Mouse (Mus musculus): ENCODE data around the gene Eno2. TPM values are rescaled to one million over a fixed set of nuclear protein-coding genes. Genes with fewer than 3 reads are reported as not detected.
"Not testable (repeated sequence)": the region's sequence is repeated elsewhere in the genome, so short reads cannot be mapped to it uniquely, and the experiment has no call there.

Eno2 gene
- polyA plus RNA-seq, 1 experiment, result 20.8 TPM

DNA sequence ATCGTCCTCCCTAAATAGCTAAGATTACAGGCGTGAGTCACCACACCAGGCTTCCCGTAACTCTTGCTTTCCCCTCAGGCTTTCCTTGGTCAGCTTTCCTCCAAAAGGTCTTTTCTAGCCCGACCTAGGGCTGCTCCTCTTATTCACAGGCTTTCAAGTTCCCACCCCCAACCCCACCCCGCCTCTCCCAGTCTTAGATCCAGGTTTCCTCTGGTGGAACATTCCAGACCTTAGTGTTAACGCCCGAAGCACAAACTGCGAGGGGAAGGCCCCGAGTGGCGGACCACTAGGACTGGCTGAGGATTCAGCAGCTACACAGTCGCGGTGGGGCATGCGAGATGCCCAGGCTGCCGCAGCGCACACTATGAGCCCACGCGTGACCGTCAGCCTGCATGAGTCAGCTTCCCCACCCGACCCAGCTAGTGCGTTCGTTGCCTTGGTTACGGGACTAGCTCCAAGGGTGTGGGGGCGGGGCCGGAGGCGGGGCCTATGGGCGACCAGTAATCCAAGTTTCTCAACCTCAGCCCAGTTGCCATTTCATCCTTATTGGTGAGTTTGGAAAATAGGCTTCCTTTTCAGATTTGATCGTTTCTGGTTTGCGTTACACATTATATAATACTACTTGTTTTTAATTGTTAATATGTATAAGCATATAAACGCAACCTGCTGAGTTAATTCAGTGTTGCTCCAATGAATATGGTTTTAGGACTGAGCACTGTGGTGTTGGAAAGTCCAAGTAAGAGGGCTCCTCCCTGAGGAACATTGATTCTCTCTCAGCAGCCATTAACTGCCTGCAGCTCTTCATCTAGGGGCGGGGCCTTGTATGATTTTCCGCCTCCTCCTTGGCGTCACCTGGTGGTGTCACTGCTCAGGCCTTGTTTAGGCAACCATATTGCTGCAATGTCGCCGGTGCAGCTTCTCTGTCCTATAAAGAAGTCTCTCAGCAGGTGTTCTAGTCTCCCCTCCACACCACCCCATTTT is 36.2 kb upstream of the Eno2 start:
- peak; percentile 84 for DNase-seq (ENCODE audit: low spot score)

DNA sequence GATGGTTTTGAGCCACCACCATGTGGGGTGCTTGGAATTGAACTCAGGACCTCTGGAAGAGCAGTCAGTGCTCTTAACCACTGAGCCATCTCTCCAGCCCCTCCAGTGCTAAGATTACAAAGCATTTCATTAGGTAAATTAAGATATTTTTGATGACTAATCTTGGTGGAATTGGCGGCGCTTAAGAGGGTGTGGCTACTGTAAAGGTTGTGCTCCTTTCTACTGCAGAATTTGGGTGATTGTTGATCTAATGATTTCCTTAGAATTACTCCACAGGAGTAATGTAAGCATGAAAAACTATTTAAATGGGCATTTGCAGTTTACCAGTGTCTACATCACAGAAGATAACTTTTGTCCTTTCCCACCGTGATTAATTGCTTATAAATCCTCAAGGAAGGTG is 34.9 kb upstream of the Eno2 start:
- DNase-seq (ENCODE audit: low spot score), result no peak

DNA sequence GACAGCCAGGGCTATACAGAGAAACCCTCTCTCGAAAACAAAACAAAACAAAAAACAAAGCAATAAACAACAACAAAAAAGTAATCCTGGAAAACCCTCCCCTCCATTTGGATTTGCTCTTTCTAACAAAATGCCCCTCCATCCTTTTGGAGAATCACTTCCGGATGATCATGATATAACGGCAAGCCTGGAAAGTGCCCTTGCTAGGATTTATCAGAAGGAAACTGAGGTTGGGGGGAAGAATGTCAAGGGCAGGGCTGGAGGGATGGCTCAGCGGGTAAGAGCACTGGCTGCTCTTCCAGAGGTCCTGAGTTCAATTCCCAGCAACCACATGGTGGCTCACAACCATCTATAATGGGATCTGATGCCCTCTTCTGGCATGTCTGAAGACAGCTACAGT is 34.2 kb upstream of the Eno2 start:
- not testable (repeated sequence) for DNase-seq (ENCODE audit: low spot score)

DNA sequence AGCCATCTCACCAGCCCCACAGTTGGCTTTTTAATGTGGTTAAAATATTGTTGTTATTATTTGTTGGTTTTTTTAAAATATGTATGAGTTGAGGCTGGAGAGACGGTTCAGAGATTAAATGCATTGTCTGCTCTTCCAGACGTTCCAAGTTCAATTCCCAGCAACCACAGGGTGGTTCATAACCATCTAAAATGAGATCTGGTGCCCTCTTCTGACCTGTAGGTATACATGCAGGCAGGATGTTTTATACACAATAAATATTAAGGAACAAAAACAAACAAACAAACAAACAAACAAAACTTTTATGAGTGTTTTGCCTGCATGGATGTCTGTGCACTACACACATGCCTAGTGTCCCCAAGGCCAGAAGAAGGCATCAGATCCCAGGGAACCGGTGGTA is 33.6 kb upstream of the Eno2 start:
- DNase-seq (ENCODE audit: low spot score), result no peak

DNA sequence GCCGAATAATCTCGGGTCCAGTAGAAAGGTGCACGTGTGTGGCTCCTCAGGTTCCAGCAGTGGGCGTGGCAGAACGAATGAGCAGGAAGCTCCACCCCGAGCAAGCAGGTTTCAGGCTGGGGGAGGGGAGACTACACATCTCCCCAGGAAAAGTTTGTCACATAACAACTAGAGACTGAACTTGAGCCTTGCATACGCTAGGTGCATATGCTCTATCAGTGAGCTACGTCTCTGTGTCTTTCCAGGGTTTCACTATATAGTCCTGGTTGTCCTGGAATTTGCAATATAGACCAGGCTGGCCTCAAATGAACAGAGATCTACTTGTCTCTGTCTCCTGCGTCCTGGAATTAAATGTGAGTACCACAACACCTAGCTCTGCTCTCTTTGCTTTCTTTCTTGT is 32.9 kb upstream of the Eno2 start:
- DNase-seq (ENCODE audit: low spot score), result not testable (repeated sequence)

DNA sequence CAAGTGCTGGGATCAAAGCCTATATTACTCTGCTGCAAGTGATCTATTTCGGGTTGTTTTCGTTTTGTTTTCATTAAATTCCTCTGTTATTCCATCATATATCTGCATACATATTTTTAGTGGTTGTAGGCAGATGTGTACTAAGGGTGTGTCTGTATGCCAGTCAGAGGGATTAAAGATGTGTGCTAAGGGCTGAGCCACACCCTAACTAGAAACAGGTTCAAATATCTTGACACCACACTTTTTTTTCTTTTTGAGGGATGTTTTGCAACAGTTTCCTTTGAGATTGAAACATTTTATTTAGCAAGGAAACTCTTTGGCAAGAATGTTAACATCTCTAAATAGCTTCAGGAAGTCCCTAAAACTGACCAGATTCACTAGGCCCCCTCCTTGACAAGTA is 26.7 kb upstream of the Eno2 start:
- no peak for DNase-seq (ENCODE audit: low spot score)

DNA sequence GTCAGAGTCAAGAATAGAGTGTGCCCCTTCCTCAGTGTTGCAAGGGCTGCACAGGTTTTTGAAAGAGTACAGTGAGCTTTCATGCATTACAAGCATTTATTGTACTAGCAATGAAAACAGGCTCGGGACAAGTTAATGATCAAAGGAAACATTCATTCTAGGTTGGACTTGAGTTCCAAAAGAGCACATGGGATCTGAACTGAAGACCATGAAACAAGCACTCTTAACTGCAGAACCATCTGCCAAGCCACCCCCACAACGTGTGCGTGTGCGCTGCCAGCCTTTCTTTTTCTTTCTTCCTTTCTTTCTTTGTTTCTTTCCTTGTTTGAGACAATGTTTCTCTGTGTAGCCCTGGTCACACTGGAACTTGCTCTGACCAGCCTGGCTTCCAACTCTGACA is 26.3 kb upstream of the Eno2 start:
- no peak for DNase-seq (ENCODE audit: low spot score)

DNA sequence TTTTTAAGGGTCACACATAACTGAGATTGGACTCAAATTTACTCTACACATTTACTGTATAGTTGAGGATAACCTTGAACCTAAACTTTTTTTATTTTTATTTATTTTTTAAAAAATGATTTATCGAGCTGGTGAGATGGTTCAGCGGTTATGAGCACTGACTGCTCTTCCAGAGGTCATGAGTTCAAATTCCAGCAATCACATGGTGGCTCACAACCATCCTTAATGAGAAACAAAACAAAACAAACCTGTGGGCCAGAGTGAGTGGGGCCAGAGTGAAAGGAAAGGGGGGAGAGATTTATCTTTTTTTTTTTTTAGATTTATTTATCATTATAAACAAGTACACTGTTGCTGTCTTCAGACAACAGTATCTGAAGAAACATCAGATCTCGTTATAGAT is 22.4 kb upstream of the Eno2 start:
- no peak for DNase-seq (ENCODE audit: low spot score)

DNA sequence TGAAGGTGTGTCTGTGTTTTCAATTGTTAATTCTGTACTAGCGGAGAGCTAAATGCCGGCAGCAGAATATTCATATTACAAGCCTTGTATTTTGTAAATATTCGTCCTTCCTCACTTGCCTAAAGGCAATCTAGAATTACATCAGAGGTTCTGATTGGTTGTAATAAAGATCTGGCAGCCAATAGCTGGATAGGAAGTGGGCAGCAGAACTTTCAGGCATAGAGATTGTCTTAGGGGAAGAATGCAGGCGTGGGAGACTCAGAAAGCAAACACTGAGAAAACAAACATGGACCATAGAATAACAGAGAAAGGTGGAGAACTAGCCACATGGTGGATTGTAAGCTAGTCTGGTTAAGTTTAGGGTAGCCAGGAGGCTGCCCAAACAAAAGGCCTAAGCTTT is 20.6 kb upstream of the Eno2 start:
- no peak for DNase-seq (ENCODE audit: low spot score)

DNA sequence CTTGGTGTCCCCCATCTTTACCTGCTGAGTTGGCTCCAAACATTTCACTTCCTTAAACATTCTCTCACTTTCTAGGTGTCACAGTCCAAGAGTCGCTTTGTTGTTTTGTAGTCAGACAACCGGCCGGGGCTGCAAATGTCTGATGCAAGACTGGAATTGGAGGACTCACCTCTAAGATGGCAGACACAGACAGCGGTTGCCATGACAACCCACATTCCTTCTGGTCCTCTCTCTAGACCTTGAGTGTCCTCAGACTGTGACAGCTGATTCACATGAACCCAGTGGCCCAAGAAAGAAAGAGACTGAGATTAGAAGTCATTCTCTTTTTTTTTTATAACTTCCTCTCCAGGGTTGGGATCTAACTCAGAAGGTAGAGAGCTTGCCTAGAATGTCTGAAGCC is 20.0 kb upstream of the Eno2 start:
- no peak for DNase-seq (ENCODE audit: low spot score)

DNA sequence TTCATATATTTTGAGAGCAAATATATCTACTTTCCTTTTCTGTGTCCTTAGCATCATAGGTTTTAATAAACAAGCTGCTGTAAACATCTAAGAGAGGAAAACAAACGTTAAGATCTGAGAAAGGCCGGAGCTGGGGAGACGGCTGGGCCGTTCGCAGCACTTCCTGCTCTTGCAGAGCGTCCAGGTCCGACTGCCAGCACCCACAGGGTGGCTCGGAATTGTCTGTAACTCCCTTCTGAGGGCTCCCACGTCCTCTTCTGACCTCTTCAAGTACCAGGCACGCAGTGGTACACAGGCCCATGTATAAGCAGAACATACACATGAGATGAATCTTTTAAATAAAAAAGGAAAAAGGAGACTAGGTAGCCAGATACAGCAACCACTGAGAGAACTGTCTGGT is 18.2 kb upstream of the Eno2 start:
- no peak for DNase-seq (ENCODE audit: low spot score)

DNA sequence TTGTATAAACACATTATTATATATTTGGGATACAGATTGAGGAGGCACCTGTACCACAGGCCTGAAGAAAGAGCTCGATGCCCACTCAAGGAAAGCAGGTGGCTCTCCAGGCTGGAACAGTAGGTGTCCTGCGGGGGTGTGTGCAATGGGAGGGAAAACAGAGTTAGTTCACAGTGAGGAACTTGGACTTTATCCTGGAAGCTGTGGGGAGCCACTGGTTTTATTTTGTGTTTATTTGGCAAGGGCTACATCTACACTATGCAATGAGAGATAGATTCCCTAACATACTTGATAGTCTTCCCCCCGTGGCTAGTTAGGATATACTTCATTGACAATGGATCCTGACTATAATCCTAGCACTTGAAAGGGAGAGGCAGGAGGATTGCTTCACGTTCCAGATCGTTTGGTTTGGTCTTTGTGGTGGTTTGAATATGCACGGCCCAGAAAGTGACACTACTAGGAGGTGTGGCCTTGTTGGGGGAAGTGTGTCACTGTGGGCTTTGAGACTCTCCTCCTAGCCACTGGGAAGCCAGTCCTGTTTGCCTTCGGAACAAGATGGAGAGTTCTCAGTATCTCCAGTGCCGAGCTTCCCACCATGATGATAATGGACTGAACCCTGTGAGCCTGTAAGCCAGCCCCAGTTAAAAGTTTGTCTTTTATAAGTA is 17.4 kb upstream of the Eno2 start:
- no peak for DNase-seq (ENCODE audit: low spot score)

DNA sequence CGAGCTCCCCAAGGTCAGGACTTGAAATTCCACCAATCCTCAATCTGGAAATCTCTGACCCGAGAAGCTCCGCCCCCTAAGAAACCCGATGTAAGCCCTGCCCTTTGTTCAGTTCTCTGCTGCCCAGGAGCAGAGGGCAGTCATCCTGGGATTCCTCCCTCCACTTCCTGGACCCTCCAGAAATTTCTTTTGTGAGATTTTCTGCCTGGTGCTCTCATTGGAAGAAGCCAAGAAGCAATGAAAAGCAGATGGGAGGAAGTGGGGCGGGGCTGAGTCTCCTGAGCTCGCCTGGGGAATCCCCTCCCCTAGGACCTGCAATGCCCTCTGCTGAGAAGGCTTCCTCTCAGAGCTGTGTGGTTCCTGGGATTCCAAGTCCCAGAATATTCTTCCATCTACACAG is 13.0 kb upstream of the Eno2 start:
- DNase-seq (ENCODE audit: low spot score), result no peak

DNA sequence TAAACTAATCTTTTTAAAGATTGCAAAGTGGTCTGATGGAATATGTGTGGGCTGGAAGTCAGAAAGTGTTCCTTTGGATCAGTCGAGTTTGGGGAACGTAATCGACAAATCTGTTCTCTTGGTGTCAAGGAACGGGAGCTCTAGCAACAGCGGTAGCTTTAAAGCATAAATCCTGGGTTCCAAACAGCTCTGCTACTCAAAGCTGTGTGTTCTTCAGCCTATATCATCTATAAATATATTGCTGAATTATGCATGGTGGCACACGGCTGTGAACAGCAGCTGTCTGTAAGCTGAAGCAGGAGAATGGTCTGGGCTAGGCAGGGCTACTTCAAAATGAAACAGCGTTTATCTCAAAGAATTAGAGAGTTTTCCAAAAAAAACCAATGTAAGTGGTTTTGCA is 11.4 kb upstream of the Eno2 start:
- no peak for DNase-seq (ENCODE audit: low spot score)

DNA sequence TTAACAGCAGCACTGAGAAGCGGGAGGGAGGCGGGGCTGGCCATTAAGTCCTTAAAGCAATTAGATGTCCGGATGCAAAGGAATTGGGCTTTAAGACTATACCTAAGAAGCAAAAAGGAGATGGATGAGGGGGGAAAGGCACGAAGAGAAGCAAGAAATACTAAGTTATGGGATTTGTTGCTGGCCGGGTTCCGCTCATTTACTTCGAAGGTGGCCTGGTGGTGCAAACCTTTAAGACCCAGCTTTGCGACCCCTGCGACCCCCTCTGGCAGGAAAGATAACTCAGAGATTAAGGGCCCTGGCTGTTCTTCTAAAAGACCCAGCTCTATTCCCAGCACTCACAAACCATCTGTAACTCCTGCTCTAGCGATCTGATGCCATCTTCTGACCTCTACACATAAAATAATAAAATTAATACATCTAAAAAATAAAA is 10.5 kb upstream of the Eno2 start:
- no peak for DNase-seq (ENCODE audit: low spot score)

DNA sequence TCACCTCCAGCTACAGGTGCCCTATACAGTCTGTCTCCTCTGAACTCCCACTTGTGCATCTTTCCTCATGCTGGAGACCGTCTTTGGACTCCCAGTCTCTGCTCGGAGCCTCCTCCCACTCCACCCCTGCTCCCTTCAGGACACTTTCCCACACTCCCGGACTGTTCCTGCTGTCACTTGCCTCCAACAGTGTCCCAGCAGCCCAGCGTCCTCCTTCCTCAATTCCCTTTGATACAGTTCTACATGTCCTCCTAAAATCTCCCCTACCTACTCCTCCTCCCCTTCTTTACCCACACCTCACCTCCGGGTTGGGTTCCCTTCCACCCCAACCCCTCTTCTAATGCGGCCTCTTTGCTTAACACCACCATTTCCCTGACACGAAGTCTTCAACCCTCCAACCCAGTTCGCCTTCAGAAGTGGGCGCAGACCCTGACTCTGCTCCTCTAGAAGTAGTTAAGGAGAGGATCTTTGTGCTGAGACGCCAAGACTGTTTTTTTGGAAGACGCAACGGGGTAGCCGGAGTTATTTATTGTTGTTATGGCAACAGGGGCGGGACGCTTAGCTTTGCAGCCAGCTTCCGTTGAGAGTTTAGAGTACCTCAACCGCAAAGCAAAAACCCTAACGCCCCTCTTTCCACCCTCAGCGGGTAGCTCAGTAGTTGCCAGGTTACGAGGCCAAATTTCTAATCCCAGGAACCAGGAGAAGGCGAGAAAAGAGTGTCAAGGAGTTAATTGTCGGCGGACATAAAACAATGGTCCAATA is 9.9 kb upstream of the Eno2 start, which contains the start of gene Lrrc23:
Lrrc23 (minus strand) TSS at position 506 of the 762 bp plus-strand sequence.
- no peak for DNase-seq (ENCODE audit: low spot score)

DNA sequence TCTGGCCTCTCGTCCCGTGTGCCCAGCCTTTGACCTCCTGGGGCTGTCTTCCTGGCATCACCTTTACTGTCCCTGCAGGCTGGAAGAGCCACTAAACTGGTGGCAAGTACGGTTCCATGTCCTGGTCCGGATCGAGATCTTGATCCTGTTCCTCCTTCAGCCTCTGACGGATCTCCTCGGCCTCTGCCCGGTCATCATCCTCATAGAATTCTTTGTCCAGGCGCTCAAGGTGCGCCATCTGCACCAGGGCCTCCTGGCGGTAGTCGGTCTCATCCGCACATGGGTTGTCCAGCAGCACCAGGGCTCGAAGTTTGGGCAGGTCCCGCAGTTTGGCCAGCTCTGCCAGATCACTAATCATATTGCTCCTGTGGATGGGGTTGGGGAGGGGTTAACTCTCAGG is 1.0 kb upstream of the Eno2 start:
- DNase-seq (ENCODE audit: low spot score), result no peak

DNA sequence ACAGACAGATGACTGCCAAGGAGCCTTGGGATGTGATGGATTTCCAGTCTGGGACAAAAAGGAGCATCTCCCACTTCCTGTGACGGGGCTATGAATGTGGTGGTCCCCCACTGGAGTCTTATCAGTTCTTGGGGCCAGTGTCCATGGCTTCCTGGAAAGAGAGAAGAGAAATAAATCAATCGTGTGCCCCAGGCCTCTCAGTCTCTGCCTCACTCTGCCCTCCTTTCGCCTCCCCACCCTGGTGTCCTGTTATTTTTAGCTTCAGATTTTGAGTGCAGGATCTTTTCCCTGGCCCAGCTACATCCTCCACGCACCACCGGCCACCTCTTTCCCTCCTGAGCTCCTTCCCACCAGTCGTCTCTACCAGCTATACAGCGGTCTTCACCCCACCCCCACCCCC is 540 bp upstream of the Eno2 start:
- DNase-seq (ENCODE audit: low spot score), result no peak

DNA sequence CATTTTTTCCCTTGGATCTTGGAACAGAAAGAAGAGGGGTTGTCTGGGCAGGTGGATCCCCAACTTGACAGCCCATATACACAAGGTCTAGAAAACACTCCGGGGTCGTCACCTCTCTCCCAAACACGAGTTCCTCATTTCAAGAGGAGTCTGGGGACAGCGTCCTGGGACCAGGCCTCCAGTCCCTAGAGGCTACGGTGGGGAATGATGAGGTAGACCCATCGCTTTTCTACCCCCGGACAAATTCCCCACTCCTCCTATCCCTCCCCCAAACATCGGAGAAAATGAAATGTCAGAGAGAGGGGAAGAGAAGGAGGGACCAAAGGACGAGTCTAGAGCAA is 799 bp downstream of the Eno2 start:
- no peak for DNase-seq (ENCODE audit: low spot score)

DNA sequence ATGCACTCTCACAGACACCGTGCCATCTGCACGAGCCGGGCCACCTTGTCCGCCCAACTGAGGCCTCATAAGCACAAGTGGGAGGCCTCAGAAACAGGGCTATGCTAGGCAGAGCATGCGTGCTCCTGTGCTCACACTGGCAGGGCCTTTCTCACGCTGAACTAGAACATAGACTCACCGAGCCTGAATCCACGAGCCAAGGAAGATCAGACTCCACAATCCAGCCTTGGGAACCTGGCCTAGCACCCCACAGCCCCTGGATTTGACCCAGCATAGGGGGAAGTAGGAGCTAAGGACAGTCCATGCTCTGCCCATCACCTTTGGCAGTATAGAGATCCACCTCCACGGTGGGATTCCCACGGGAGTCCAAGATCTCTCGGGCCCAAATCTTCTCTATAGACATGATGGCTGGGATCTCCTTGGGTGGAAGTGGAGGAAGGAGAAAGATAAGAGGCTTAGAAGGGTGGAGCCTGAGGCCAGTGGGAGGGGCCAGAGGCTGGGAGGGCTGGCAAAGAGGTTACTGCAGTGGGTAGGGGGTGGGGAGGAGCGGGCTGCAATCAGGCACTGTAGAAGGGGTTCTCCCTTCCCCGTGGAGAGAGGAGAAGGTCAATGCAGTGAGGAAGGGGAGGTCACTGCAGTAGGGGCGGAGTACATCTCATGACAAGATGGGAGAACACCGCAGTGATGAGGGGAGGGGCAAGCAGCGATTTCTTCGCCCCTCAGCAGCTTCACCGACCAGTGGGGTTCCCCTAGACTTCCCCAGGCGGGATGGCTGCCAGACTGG is 1.4 kb downstream of the Eno2 start:
- no peak for DNase-seq (ENCODE audit: low spot score)

DNA sequence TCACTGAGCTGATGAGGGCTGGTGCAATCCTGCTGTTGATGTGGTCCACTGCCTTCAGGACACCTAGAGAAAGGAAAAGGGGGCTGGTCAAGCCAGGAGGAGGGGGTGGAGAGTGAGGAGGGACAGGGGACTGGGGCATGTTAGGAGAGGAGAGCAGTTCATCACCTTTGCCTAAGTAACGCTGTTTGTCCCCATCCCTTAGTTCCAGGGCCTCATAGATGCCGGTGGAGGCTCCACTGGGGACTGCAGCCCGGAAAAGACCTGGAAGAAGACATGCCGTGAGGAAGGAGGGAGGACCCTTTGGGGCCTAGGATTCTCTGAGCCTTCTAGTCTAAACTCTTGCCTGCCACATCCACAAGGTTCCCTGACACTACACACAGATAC is 1.9 kb downstream of the Eno2 start:
- DNase-seq (ENCODE audit: low spot score), result no peak

DNA sequence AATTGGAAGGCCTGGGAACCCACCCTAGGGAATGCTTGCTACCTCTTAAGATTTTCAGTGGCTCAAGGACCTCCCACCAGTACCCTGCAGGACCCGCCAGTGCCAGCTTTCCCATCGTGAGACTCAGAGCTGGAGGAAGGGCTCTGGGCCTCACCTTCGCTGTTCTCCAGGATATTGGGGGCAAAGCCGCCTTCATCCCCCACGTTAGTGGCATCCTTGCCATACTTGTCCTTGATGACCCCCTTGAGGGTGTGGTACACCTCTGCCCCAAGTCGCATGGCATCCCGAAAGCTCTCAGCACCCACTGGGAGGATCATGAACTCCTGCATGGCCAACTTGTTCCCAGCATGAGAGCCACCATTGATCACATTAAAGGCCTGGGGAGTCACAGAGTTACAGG is 3.5 kb downstream of the Eno2 start:
- DNase-seq (ENCODE audit: low spot score), result no peak

All from urinary bladder, adult 2 months (tissue).